Mouse (Mus musculus): ENCODE measurements around the gene Anp32e. TPM values are rescaled to one million over a fixed set of nuclear protein-coding genes. Genes with fewer than 3 reads are reported as not detected.

Anp32e gene
- polyA plus RNA-seq, 1 experiment from 2014 or later: 36.5 TPM

DNA sequence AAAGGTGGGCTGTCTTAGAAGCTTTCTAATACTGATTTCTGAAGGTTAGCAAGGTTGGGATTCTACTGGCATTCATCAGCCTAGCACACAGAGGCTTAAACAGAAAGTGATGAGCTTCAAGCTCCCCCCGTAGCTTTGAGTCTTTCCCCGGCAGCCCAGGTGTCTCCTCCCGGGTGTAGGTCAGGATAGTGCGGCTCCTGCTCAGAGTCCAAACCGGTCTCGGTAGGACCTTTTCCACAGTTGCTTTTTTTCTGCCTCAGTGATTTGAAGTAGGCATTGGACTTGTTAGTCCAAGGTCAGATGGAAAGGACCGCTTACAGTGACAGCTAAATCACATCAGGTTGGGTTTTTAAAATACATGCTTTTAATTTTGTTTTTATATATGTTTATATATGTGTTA, 3.5 kb downstream of the Anp32e start:
- Histone ChIP-seq H3K36me3 (ENCODE audit: control insufficient read depth, insufficient read depth, low read length) (peaks cover 13% of the 10 kb centered on the region; the same call in 1 of the 2 replicates), H3K4me1 (ENCODE audit: control insufficient read depth, insufficient read depth, low read length) (no peaks in the 10 kb centered on the region), H3K4me2 (ENCODE audit: low read depth, low read length) (no peak overlapping the region), H3K4me3 (ENCODE audit: low read depth, low read length) (no peak overlapping the region), H3K27ac (ENCODE audit: low read depth, low read length) (no peak overlapping the region), H3K27me3 (ENCODE audit: control insufficient read depth, insufficient read depth, low read length) (peaks cover 2% of the 10 kb centered on the region; the same call in 1 of the 2 replicates), H3K9ac (replicated peaks; ENCODE audit: low read depth, low read length) (no peak overlapping the region), H3K9me3 (ENCODE audit: control insufficient read depth, low read length) (no peaks in the 10 kb centered on the region)
- ATAC-seq (ENCODE audit: low read depth): no peak
- WGBS: 94% methylated on average over 7 of the region's 7 CpGs

DNA sequence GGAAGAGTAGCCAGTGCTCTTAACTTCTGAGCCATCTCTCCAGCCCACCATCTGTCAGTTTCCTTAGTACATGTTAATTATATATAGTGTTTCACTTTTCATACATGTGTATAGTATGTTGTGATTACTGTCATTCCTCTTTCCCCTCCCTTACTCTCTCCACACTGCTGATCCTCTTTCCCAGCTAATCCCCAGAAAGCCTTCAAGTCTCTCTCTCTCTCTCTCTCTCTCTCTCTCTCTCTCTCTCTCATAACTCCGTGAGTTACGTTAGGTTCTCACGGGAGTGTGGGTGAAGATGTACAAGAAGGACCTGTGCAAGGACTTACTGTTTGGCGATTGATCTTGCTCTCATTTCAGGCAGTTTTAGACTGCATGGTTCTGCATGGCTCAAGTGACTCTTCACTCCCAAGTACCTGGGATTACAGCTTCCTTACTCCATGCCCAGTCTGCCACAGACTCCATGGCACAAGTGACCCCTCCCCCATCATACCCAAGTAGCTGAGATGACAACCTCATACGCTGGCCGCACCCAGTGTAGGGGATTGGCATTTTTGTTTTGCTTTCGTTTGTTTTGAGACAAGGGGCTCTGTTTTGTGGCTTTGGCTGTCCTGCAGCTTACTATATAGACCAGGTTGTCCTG, 4.2 kb downstream of the Anp32e start:
- peaks cover 19% of the 10 kb centered on the region for H3K36me3 ChIP-seq (ENCODE audit: control insufficient read depth, insufficient read depth, low read length)
- no peak overlapping the region for H3K4me2 ChIP-seq (ENCODE audit: low read depth, low read length)
- 95% methylated on average over 7 of the region's 7 CpGs for WGBS
- H3K9me3 ChIP-seq (ENCODE audit: control insufficient read depth, low read length): no peaks in the 10 kb centered on the region
- no peak overlapping the region for H3K9ac ChIP-seq (replicated peaks; ENCODE audit: low read depth, low read length)
- no peak overlapping the region for H3K27ac ChIP-seq (ENCODE audit: low read depth, low read length)
- no peak for ATAC-seq (ENCODE audit: low read depth)
- H3K4me3 ChIP-seq (ENCODE audit: low read depth, low read length): no peak overlapping the region
- H3K4me1 ChIP-seq (ENCODE audit: control insufficient read depth, insufficient read depth, low read length): no peaks in the 10 kb centered on the region
- H3K27me3 ChIP-seq (ENCODE audit: control insufficient read depth, insufficient read depth, low read length): peaks cover 2% of the 10 kb centered on the region; the same call in 1 of the 2 replicates

DNA sequence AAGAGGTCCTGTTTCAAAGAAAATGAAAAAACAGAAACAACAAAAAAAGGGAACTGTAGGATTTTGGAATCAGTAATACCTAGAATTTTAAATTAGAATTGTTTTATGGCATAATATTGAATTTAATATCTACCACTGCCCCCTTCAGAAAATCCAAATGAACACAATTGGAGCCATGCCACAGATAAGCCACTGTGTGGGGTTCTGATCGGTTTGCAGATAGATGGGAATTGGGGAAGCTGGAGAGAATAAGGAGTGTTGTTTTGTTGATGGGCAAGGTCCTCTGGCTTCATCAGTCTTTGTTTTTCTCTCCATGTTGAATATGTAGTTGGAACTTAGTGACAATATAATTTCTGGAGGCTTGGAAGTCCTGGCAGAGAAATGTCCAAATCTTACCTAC, 5.4 kb downstream of the Anp32e start:
- no peaks in the 10 kb centered on the region for H3K4me1 ChIP-seq (ENCODE audit: control insufficient read depth, insufficient read depth, low read length)
- peaks cover 2% of the 10 kb centered on the region; the same call in 1 of the 2 replicates for H3K27me3 ChIP-seq (ENCODE audit: control insufficient read depth, insufficient read depth, low read length)
- peaks cover 25% of the 10 kb centered on the region for H3K36me3 ChIP-seq (ENCODE audit: control insufficient read depth, insufficient read depth, low read length)
- no peak overlapping the region for H3K4me2 ChIP-seq (ENCODE audit: low read depth, low read length)
- H3K9ac ChIP-seq (replicated peaks; ENCODE audit: low read depth, low read length): no peak overlapping the region
- H3K9me3 ChIP-seq (ENCODE audit: control insufficient read depth, low read length): no peaks in the 10 kb centered on the region
- H3K4me3 ChIP-seq (ENCODE audit: low read depth, low read length): no peak overlapping the region
- ATAC-seq (ENCODE audit: low read depth): no peak
- H3K27ac ChIP-seq (ENCODE audit: low read depth, low read length): no peak overlapping the region
- WGBS: 97% methylated on average over 1 of the region's 1 CpGs

DNA sequence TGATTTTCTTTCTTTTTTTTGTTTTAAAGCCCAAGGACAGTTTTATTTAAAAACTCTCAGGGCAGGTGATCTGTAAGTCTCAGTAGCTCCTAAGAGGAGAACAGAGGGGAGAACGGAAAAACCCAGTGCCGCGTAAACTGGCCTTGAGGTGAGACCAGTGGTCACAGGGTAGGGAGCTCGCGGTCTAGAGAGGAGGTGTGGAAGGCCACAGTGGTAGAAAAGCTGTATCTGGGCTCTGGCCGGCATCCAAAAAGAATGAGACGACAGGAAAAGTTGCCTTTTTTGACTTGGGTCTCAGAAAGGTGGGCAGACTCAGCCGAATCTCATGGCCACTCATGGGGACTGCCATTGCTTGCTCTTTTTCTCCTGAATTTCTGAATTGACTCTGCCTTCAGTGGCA, 9.2 kb downstream of the Anp32e start:
- ATAC-seq (ENCODE audit: low read depth): no peak
- H3K9me3 ChIP-seq (ENCODE audit: control insufficient read depth, low read length): no peaks in the 10 kb centered on the region
- no peaks in the 10 kb centered on the region for H3K27me3 ChIP-seq (ENCODE audit: control insufficient read depth, insufficient read depth, low read length)
- H3K27ac ChIP-seq (ENCODE audit: low read depth, low read length): no peak overlapping the region
- no peak overlapping the region for H3K4me2 ChIP-seq (ENCODE audit: low read depth, low read length)
- H3K4me1 ChIP-seq (ENCODE audit: control insufficient read depth, insufficient read depth, low read length): no peaks in the 10 kb centered on the region
- H3K4me3 ChIP-seq (ENCODE audit: low read depth, low read length): no peak overlapping the region
- no peak overlapping the region for H3K9ac ChIP-seq (replicated peaks; ENCODE audit: low read depth, low read length)
- peaks cover 38% of the 10 kb centered on the region for H3K36me3 ChIP-seq (ENCODE audit: control insufficient read depth, insufficient read depth, low read length)
- over 99% methylated on average over 8 of the region's 8 CpGs for WGBS

DNA sequence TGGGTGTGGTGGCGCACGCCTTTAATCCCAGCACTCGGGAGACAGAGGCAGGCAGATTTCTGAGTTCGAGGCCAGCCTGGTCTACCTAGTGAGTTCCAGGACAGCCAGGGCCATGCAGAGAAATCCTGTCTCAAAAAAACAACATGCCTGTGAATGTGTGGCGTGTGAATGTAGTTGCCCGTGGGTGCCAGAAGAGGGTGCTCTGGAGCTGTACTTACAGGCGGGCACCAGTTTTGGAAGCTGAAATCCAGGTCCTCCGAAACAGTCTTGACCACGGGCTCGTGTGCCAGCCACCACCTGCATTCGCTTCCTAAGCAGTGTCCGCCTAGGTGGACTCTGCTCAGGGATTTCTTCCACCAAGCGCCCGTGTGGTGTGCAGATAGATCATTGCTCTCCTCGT, 9.8 kb downstream of the Anp32e start:
- ATAC-seq (ENCODE audit: low read depth): no peak
- Histone ChIP-seq H3K9ac (replicated peaks; ENCODE audit: low read depth, low read length) (no peak overlapping the region), H3K4me1 (ENCODE audit: control insufficient read depth, insufficient read depth, low read length) (no peaks in the 10 kb centered on the region), H3K4me2 (ENCODE audit: low read depth, low read length) (no peak overlapping the region), H3K4me3 (ENCODE audit: low read depth, low read length) (no peak overlapping the region), H3K9me3 (ENCODE audit: control insufficient read depth, low read length) (no peaks in the 10 kb centered on the region), H3K27me3 (ENCODE audit: control insufficient read depth, insufficient read depth, low read length) (no peaks in the 10 kb centered on the region), H3K27ac (ENCODE audit: low read depth, low read length) (no peak overlapping the region), H3K36me3 (ENCODE audit: control insufficient read depth, insufficient read depth, low read length) (peaks cover 39% of the 10 kb centered on the region)
- WGBS: 94% methylated on average over 15 of the region's 15 CpGs

DNA sequence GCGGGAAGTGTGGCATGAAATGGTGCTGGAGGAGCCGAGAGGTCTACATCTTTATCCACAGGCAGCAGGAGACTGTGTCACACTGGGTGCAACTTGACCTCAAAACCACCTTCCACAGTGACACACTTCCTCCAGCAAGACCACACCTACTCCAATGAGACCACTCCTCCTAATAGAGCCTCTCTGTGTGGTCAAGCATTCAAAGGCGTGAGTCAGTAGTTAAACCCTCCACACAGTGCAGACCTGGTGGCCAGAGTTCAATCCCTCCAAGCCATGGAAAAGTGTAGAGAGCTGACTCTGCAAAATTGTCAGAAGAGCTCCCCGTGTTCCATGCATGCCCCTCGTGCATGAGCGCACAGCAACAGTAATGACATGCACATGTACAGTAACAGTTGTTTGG, 13.7 kb downstream of the Anp32e start:
- no peak for ATAC-seq (ENCODE audit: low read depth)
- H3K4me3 ChIP-seq (ENCODE audit: low read depth, low read length): no peak overlapping the region
- H3K4me1 ChIP-seq (ENCODE audit: control insufficient read depth, insufficient read depth, low read length): no peaks in the 10 kb centered on the region
- H3K9me3 ChIP-seq (ENCODE audit: control insufficient read depth, low read length): no peaks in the 10 kb centered on the region
- H3K4me2 ChIP-seq (ENCODE audit: low read depth, low read length): no peak overlapping the region
- H3K9ac ChIP-seq (replicated peaks; ENCODE audit: low read depth, low read length): no peak overlapping the region
- peaks cover 28% of the 10 kb centered on the region for H3K36me3 ChIP-seq (ENCODE audit: control insufficient read depth, insufficient read depth, low read length)
- no peaks in the 10 kb centered on the region for H3K27me3 ChIP-seq (ENCODE audit: control insufficient read depth, insufficient read depth, low read length)
- no peak overlapping the region for H3K27ac ChIP-seq (ENCODE audit: low read depth, low read length)
- 84% methylated on average over 6 of the region's 6 CpGs for WGBS

DNA sequence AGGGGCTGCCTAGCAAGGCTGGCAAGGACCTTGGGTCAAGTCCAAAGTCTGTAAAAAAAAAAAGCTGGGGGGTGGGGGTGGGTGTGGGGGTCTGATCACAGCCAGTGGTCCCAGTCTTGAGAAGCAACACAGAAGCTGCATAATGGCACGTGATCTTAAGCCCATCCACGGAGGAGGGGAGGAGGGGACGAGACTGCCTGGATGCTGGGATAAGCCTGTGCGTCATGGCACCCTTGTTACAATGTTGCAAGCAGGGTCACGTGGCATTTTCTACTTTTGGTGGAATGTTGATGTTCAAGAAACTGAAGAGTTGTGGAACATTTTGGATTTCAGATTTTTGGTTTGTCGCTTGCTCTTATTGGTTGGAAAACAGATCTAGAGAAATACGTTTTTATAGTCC, 14.2 kb downstream of the Anp32e start:
- no peak for ATAC-seq (ENCODE audit: low read depth)
- Histone ChIP-seq H3K9ac (replicated peaks; ENCODE audit: low read depth, low read length) (no peak overlapping the region), H3K27ac (ENCODE audit: low read depth, low read length) (no peak overlapping the region), H3K36me3 (ENCODE audit: control insufficient read depth, insufficient read depth, low read length) (peaks cover 23% of the 10 kb centered on the region; the same call in 1 of the 2 replicates), H3K4me1 (ENCODE audit: control insufficient read depth, insufficient read depth, low read length) (no peaks in the 10 kb centered on the region), H3K4me3 (ENCODE audit: low read depth, low read length) (no peak overlapping the region), H3K4me2 (ENCODE audit: low read depth, low read length) (no peak overlapping the region), H3K9me3 (ENCODE audit: control insufficient read depth, low read length) (no peaks in the 10 kb centered on the region), H3K27me3 (ENCODE audit: control insufficient read depth, insufficient read depth, low read length) (no peaks in the 10 kb centered on the region)
- WGBS: 93% methylated on average over 7 of the region's 7 CpGs

DNA sequence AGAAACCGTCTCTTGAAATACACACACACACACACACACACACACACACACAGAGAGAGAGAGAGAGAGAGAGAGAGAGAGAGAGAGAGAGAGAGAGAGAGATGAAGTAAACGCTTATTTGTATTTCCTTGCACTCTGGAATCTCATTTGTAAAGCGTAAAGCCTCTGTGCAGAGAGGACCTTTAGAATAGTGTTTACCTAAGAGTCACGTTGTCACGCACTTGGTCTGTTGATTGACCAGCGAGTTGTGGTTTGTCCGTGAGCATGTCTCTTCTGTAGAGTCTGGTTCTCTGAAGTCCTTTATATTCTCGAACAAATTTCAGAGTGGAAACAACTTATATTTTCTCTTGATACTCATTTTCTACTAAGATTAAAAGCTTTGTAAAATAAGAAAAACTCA, 15.7 kb downstream of the Anp32e start:
- Histone ChIP-seq H3K4me3 (ENCODE audit: low read depth, low read length) (no peak overlapping the region), H3K27me3 (ENCODE audit: control insufficient read depth, insufficient read depth, low read length) (no peaks in the 10 kb centered on the region), H3K4me1 (ENCODE audit: control insufficient read depth, insufficient read depth, low read length) (no peaks in the 10 kb centered on the region), H3K9ac (replicated peaks; ENCODE audit: low read depth, low read length) (no peak overlapping the region), H3K4me2 (ENCODE audit: low read depth, low read length) (no peak overlapping the region), H3K27ac (ENCODE audit: low read depth, low read length) (no peak overlapping the region), H3K36me3 (ENCODE audit: control insufficient read depth, insufficient read depth, low read length) (peaks cover 17% of the 10 kb centered on the region; the same call in 1 of the 2 replicates), H3K9me3 (ENCODE audit: control insufficient read depth, low read length) (no peaks in the 10 kb centered on the region)
- ATAC-seq (ENCODE audit: low read depth): no peak
- WGBS: 91% methylated on average over 8 of the region's 8 CpGs

DNA sequence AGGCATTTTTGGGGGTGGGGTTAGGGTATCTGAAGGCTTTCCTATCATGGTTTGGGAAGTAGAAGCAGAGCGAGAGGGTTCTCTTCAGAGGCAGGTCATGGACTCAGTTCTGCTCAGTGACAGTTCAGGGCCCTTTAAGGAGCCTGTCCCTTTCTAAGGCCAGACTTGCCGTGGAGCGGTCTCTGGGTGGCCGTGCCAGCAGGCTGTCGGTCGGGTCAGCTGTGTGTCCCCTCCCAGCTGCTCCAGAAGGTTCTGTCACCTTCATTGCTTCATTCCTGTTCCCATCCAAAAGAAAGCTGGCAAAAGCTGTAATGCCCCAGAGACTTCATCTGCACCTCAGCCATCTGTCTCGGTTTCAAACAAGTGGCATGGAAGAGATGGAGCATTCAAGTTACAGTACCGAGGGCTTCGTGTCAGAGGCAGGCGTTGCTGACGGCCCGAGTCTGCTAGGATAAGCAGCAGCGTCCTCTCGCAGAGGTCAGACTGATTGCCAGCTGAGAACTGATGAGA, 16.7 kb downstream of the Anp32e start:
- 79% methylated on average over 14 of the region's 14 CpGs for WGBS

More for the DNA sequence above, 16.7 kb downstream of the Anp32e start:
- Histone ChIP-seq H3K27ac (ENCODE audit: low read depth, low read length) (no peak overlapping the region), H3K36me3 (ENCODE audit: control insufficient read depth, insufficient read depth, low read length) (peaks cover 8% of the 10 kb centered on the region; the same call in 1 of the 2 replicates), H3K9ac (replicated peaks; ENCODE audit: low read depth, low read length) (no peak overlapping the region), H3K9me3 (ENCODE audit: control insufficient read depth, low read length) (no peaks in the 10 kb centered on the region), H3K27me3 (ENCODE audit: control insufficient read depth, insufficient read depth, low read length) (no peaks in the 10 kb centered on the region), H3K4me3 (ENCODE audit: low read depth, low read length) (no peak overlapping the region), H3K4me1 (ENCODE audit: control insufficient read depth, insufficient read depth, low read length) (no peaks in the 10 kb centered on the region), H3K4me2 (ENCODE audit: low read depth, low read length) (no peak overlapping the region)
- no peak for ATAC-seq (ENCODE audit: low read depth)
